Mouse (Mus musculus): ENCODE data around the gene Casq2.

Gene Casq2

GRCm38 (mm10) chr3:102086283-102086682 is at the start of gene Casq2:
TSS of gene Casq2 (plus strand) at chr3:102086415.
- no peak for DNase-seq (ENCODE audit: low read depth)

GRCm38 (mm10) chr3:102037806-102038205 is 48.4 kb upstream of the Casq2 start:
- no peak for DNase-seq (ENCODE audit: low read depth)

DNA sequence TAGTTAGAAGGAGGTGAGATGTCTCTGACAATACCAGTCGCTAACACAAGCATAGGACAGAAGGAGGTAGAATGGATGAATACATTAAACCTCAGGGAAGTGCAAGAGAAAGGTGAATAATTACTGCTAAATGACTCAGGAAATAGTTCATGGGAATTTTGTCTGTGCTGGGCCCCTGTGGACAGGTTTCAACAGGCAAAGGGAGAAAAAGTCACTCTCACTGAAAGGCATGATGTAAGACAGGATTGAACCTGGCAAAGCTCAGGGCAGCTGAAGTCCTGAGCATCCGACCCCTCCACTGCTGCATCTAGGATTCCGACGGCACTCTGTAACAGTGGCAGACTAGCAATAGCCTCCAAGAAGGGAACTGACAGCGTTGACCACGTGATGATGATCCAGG is 47.6 kb upstream of the Casq2 start:
- DNase-seq (ENCODE audit: low read depth), result no peak

DNA sequence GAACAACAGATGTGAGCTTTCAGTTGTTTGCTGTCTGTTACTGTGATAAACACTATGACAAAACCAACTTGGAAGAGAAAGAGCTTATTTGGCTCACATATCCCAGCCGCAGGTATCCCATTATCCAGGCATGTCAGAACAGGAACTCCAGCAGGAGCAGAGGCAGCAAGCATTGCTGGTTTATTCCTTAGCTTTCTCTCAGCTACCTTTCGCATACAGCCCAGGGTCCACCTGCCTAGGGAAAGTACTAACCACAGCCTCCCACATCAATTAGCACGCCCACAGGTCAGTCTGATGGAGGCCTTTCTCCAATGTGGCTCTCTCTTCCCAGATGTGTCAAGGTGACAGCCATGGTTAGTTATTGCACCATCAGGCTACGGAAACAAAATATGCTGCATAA is 44.6 kb upstream of the Casq2 start:
- no peak for DNase-seq (ENCODE audit: low read depth)

DNA sequence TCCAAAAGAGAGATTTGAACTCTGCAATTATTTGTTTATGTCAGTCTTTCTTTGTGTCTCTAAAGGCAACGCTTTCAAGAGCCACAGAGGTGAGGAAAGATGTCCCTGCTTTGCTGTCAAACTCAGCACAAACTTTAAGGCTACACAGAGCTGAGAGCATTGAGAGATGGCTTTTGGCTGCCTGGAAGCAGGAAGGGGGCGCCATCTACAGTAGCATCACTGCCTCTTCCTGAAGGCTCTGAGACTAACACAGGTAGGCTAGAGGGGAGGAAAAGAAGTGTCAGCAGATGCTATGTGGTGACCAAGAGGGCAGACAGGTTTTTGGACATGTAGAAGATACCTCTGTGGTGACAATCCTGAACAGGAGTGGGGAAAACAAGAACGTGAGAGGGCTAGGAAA is 41.1 kb upstream of the Casq2 start:
- DNase-seq (ENCODE audit: low read depth), result no peak

GRCm38 (mm10) chr3:102047532-102047931 is 38.7 kb upstream of the Casq2 start:
- DNase-seq (ENCODE audit: low read depth), result no peak

GRCm38 (mm10) chr3:102049207-102050104 is 36.8 kb upstream of the Casq2 start:
- DNase-seq (ENCODE audit: low read depth), result no peak

- DNase-seq (ENCODE audit: low read depth), result peak; percentile 28
Observed at GRCm38 (mm10) chr3:102052036-102052435, 34.2 kb upstream of the Casq2 start.

DNA sequence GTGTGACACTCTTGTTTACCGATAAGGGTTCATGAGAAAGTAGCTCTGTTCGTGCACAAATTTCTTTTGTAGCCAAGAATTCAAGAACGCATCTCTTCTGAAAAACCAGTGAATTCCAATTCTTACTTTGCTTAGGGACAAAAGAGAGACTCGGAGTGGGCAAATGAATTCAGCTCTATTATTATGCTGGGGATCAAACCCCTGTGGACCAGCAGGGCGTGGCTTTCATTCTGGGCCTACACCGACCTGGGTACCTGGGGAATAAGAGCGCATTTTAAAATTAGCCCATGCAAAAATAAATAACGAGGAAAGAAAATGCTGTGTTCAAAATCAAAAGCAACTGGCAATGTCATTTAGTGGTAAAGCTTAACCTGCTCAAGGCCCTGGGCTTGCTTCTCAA is 32.9 kb upstream of the Casq2 start:
- no peak for DNase-seq (ENCODE audit: low read depth)

DNA sequence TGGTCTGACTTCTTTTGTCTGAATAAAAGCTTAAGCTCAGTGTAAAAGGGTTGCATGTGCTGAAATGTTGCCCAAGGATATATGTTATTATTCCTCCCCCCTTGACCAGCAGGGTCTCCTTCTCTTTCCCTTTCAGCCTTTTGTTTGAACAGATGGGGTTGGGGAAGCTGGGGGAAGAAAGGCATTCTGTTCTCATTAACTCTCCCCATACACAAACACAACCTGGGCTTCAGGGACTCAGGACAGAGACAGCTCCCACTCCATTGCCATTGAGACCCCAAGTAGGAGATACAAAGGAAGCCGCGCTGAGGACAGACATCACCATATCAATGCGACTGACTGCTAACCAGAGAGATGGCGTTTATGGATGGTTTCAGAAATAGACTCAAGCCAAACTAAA is 30.3 kb upstream of the Casq2 start:
- DNase-seq (ENCODE audit: low read depth), result no peak

- peak; percentile 22 for DNase-seq (ENCODE audit: low read depth)
Observed at GRCm38 (mm10) chr3:102060065-102060464, 26.1 kb upstream of the Casq2 start.

DNA sequence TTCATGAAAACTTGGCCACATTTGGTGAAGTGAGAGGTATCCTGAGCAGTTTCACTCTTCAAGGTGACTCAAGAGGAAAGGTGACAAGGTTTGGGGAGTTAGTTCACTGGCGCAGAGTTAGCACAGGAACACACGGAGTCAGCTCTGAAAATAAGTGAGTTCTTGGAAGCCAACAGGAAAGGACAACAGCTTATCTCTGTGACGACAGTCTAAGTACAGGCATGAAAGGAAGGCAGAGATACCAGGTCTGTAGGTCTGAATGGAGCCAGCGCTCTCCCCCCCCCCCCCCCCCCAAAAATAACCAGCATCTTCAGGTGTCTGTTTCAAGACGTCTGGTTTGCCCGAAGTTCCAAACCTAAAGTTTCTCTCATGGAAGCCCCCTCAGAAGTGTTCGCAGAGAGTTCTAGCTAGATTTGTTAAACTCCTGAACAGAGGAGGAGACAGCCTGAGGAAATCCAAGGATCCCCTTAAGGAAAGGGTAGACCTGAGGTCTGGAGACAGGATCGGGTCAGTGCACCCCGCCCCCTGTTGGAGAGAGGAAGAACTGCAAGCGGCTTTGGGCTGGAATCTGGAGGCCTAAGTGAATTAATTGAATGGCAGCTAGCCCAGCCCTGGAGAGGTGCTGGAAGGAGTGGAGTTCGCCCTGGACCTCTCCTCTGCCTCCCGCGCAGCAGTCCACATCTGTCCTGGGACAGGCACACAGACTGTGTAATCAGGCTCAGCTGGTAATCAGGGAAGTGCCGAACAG is 24.1 kb upstream of the Casq2 start:
- peak; percentile 83 for DNase-seq (ENCODE audit: low read depth)

DNA sequence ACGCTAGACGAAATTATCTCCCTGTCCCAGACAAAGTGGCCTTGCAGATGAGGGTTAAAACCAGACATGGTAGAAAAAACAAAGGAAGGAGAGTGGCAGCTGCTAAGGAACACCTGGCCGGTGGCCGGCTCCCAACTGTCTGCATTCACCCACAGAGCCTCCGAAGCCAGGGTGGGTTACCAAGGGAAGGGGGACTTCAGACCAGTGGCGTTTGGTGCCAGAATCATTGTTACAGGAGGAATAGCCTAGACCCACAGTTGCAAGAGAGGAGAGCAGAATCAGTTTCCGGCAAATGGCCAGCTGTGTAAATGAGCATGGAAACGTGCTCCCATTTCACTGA is 23.6 kb upstream of the Casq2 start:
- no peak for DNase-seq (ENCODE audit: low read depth)

DNA sequence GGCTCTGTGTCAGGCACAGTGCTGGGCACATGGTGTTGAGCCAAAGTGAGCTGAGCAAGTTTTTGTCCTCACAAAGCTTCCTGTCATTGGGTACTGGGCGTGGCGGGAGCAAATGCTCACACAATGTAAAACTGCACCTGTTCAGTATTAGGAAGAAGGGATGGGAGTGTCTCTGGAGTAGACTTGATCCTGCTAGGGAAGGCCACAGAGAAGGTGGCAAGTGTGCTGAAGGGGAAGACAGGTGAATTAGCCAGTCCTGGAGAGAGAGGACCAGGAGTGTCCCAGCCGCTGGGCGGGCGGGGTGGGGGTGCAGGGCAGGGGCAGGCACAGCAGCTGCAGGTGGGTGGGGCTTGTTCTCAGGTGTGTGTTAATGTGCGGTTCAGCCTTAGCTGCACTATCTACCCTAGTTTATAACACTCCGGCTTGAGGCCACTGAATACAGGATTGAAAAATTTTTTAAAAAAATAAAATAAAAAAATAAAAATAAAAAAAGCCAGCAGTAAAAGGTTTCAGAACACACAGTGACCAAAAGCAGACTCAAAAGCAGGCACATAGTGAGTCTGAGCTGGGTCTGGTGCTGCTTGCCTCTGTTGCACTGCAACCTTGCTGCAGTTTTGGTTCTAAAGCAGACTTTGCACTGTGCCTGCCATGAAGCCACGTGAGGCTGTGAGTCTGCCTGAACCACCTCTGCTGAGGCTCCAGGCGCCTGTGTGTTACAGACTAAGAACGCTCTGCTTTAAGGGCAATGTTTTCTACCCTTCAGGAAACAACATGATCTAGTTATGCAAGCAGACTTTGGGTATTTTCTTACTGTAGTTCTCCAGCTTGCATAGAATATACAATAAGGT is 22.7 kb upstream of the Casq2 start:
- DNase-seq (ENCODE audit: low read depth), result no peak

- no peak for DNase-seq (ENCODE audit: low read depth)
Observed at GRCm38 (mm10) chr3:102064566-102064965, 21.6 kb upstream of the Casq2 start.

DNA sequence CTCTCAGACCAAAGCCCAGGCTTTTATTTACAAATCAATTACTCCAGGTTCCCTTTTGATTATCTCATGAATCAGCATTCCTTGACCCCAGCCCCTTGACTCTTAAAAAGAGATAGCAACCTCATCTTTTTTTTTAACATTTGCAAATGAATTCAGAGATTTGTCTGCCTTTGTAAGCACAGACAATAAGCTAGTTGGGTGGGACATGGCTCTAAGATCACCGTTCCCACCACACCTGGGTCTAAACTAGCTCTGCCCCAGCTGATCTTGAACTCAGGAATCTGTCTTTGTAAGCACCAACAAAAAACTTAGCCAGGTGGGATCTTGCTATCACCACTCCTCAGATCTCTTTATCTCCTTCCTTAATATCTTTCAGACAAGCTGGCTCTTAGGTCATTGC is 18.9 kb upstream of the Casq2 start:
- DNase-seq (ENCODE audit: low read depth), result no peak

- no peak for DNase-seq (ENCODE audit: low read depth)
Observed at GRCm38 (mm10) chr3:102067861-102068260, 18.4 kb upstream of the Casq2 start.

DNA sequence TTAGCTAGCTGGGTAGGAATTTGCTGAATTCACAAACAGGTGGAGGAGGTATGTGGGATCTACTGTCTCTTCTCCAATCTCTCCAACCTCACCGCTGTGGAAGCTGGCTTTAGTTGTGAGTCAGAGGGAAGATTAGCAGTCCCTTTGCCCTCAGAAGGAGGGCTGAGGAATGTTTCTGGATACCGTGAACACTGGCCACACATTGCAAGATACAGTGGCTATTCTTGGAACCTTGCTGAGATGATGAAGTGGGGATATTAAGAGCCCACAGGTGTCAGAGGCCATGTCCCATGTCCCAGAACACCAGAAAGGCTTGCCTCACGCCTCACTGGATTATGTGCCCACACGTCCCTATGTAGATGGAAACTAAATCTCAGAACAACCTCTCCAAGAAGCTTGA is 17.0 kb upstream of the Casq2 start:
- DNase-seq (ENCODE audit: low read depth), result no peak

DNA sequence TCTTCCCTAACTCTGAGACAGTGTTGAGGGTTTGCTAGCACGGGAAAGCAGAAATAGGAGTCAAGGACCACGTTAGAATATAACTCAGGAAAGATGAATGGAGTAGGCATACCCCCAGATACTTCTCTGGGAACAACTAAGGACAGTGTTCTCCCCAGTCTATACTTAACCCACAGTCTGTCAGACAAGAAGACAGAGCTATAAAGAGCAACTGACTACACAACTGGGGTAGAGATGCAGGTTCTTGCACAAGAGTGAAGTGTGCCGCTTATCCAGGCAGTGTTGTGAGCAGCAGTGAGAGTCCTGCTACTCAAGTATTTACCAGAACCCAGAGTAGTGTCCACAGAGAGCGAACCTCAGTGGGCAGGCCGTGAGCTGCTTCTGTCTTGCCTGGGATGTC is 16.5 kb upstream of the Casq2 start:
- no peak for DNase-seq (ENCODE audit: low read depth)

GRCm38 (mm10) chr3:102070360-102070759 is 15.9 kb upstream of the Casq2 start:
- DNase-seq (ENCODE audit: low read depth), result no peak

DNA sequence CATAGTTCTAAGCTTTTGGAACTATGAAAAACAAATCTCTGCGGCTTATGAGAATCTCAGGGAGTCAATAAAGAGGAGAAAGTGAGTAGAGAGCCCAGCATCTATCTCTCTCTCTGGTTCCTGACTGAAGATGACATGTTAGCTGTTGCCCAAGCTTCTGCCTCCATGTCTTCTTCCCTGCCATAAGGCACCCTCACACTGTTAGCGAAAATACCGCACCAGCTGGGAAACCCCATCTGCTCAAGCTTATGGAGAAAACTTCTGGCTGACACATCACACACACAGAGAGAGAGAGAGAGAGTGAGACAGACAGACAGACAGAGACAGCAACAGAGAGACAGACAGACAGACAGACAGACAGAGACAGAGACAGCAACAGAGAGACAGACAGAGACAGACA is 15.2 kb upstream of the Casq2 start:
- no peak for DNase-seq (ENCODE audit: low read depth)

GRCm38 (mm10) chr3:102079413-102079812 is 6.8 kb upstream of the Casq2 start:
- no peak for DNase-seq (ENCODE audit: low read depth)

GRCm38 (mm10) chr3:102081862-102082261 is 4.4 kb upstream of the Casq2 start:
- DNase-seq (ENCODE audit: low read depth), result peak; percentile 93

All from NIH3T3 (cell line).